8 mouse cellular contexts compared by ENCODE assay signal in genomic region chr17:66076174-66076927, GRCm38 (mm10). TPM values are rescaled to one million over a fixed set of nuclear protein-coding genes. Genes with fewer than 3 reads are reported as not detected.
DNase-seq lines count a peak whose midpoint lies in the region; ATAC-seq and TF ChIP-seq lines count a peak whose summit lies in the region.

No protein-coding gene starts in this region.

- peaks cover 49% of the 10 kb centered on the region for H3K79me2 ChIP-seq in macrophage (ENCODE audit: inconsistent target)

- peak overlapping the region; percentile 83 for H3K9ac ChIP-seq in forebrain, embryonic 12.5 days

- H3K4me1 ChIP-seq in kidney, adult 2 months (ENCODE audit: control insufficient read depth, insufficient read depth, low read length): peaks cover 9% of the 10 kb centered on the region; the same call in 1 of the 2 replicates
- H3K4me1 ChIP-seq in brown adipose tissue, adult 24 weeks (ENCODE audit: control insufficient read depth, insufficient read depth, insufficient read length, low read length): peaks cover 3% of the 10 kb centered on the region; the same call in 1 of the 2 replicates
- H3K4me1 ChIP-seq in forebrain, embryonic 12.5 days: peaks cover 15% of the 10 kb centered on the region
- H3K4me1 ChIP-seq in hindbrain, embryonic 10.5 days (replicated peaks): peaks cover 18% of the 10 kb centered on the region

- peak overlapping the region; percentile 95 for H3K4me3 ChIP-seq in kidney, adult 2 months (ENCODE audit: insufficient read depth, low read depth, low read length)
- peak overlapping the region; percentile 91 for H3K4me3 ChIP-seq in brown adipose tissue, adult 24 weeks (ENCODE audit: insufficient read depth, low read depth, low read length)
- peak overlapping the region; percentile 98 for H3K4me3 ChIP-seq in forebrain, embryonic 12.5 days (replicated peaks)
- H3K4me3 ChIP-seq in hindbrain, embryonic 10.5 days: peak overlapping the region; percentile 86
- H3K4me3 ChIP-seq in macrophage (ENCODE audit: inconsistent target): peak overlapping the region; percentile 76

- no peaks in the 10 kb centered on the region for H3K9me3 ChIP-seq in forebrain, embryonic 12.5 days
- no peaks in the 10 kb centered on the region for H3K9me3 ChIP-seq in hindbrain, embryonic 10.5 days

- TF ChIP-seq CTCF in kidney, adult 2 months (conservative IDR thresholded peaks at IDR 0.05; ENCODE audit: insufficient read depth, insufficient read length, low read depth, low read length): no peak

- peak overlapping the region; percentile 90 for H3K27ac ChIP-seq in kidney, adult 2 months (ENCODE audit: insufficient read depth, low read depth, low read length)
- peak overlapping the region; percentile 69 for H3K27ac ChIP-seq in brown adipose tissue, adult 24 weeks (replicated peaks; ENCODE audit: low read depth, low read length)
- H3K27ac ChIP-seq in forebrain, embryonic 12.5 days: peak overlapping the region; percentile 94
- H3K27ac ChIP-seq in hindbrain, embryonic 10.5 days: peak overlapping the region; percentile 92
- H3K27ac ChIP-seq in macrophage: peak overlapping the region; percentile 29; the same call in 1 of the 2 replicates

- peak; percentile 89 for ATAC-seq in forebrain, embryonic 12.5 days (ENCODE audit: low FRiP score)

- no peaks in the 10 kb centered on the region for H3K27me3 ChIP-seq in kidney, adult 2 months (replicated peaks; ENCODE audit: control insufficient read depth, insufficient read depth, low read length)
- H3K27me3 ChIP-seq in forebrain, embryonic 12.5 days: no peaks in the 10 kb centered on the region; the same call in 1 of the 2 replicates
- H3K27me3 ChIP-seq in hindbrain, embryonic 10.5 days (ENCODE audit: insufficient read depth, poor library complexity, severe bottlenecking): peaks cover 18% of the 10 kb centered on the region; the same call in 1 of the 2 replicates

- TF ChIP-seq POLR2A in kidney, adult 2 months (IDR thresholded peaks at IDR 0.05; ENCODE audit: low read depth, low read length): no peak

- H3K36me3 ChIP-seq in kidney, adult 2 months (ENCODE audit: control insufficient read depth, insufficient read depth, low read length): peaks cover 7% of the 10 kb centered on the region; the same call in 1 of the 2 replicates
- H3K36me3 ChIP-seq in forebrain, embryonic 12.5 days (replicated peaks): peaks cover 18% of the 10 kb centered on the region
- H3K36me3 ChIP-seq in hindbrain, embryonic 10.5 days: peaks cover 26% of the 10 kb centered on the region
- H3K36me3 ChIP-seq in macrophage (ENCODE audit: inconsistent target): peaks cover 8% of the 10 kb centered on the region; the same call in 1 of the 2 replicates

- peak; percentile 43 for DNase-seq in kidney, adult 2 months
- no peak for DNase-seq in kidney, postnatal 14 days
- DNase-seq in hindbrain, embryonic 10.5 days (ENCODE audit: low spot score): peak; percentile 43
- peak; percentile 39 to 46 for DNase-seq in layer of hippocampus, postnatal 36 days
- peak; percentile 60 for DNase-seq in right cerebral cortex, postnatal 14 days

- H3K4me2 ChIP-seq in forebrain, embryonic 12.5 days: peak overlapping the region; percentile 87

- 3% methylated on average over 93 of the region's 95 CpGs for WGBS in kidney, adult 2 months
- WGBS in forebrain, embryonic 12.5 days: under 1% methylated on average over 93 of the region's 95 CpGs
- 1% methylated on average over 94 of the region's 95 CpGs for WGBS in hindbrain, embryonic 10.5 days
- 2% methylated on average over 75 of the region's 95 CpGs for WGBS in macrophage (ENCODE audit: missing documents)

RNA-seq across cellular contexts. Expression of gene Ankrd12, which starts 0.5 kb away (rescaled TPM):
- polyA plus RNA-seq in kidney, adult 2 months (2012; rRNA removed): 3.6 and 4.1 TPM in 2 replicates
- 10.0 and 10.5 TPM in 2 replicates for polyA plus RNA-seq in brown adipose tissue, adult 24 weeks (2012; ENCODE audit: insufficient read depth, insufficient read length, missing spikeins)
- 48.0 and 52.9 TPM in 2 replicates for polyA plus RNA-seq in forebrain, embryonic 12.5 days (2016; fragmentation: Nextera tagmentation; extraction: Ambion mirVana)
- polyA plus RNA-seq in hindbrain, embryonic 10.5 days (2016; fragmentation: Nextera tagmentation; extraction: Ambion mirVana): 15.9 and 20.2 TPM in 2 replicates
- total RNA-seq in layer of hippocampus, postnatal 36 days (2021): 100 to 1,000 TPM; 186 to 190 TPM
- 100 to 1,000 TPM; 180 to 635 (median 330) TPM for total RNA-seq in macrophage (2018; cell fraction: chromatin; rRNA removed)
- 10 to 100 TPM; 27.0 to 65.7 (median 45.7) TPM for total RNA-seq in macrophage (2018; cell fraction: cytosol; rRNA removed)
- 100 to 1,000 TPM; 107 to 341 (median 170) TPM for total RNA-seq in macrophage (2018; cell fraction: nucleus; rRNA removed)
- 20.0 to 74.7 TPM (median 35.6 TPM) in 3 replicates for polyA plus RNA-seq in macrophage (2018)

RNA-seq across cellular contexts. Expression of gene Ndufv2, which starts 25.0 kb away (rescaled TPM):
- polyA plus RNA-seq in kidney, adult 2 months (2012; rRNA removed): 117 and 159 TPM in 2 replicates
- polyA plus RNA-seq in brown adipose tissue, adult 24 weeks (2012; ENCODE audit: insufficient read depth, insufficient read length, missing spikeins): 2,020 and 2,029 TPM in 2 replicates
- 272 and 275 TPM in 2 replicates for polyA plus RNA-seq in forebrain, embryonic 12.5 days (2016; fragmentation: Nextera tagmentation; extraction: Ambion mirVana)
- polyA plus RNA-seq in hindbrain, embryonic 10.5 days (2016; fragmentation: Nextera tagmentation; extraction: Ambion mirVana): 326 and 335 TPM in 2 replicates
- 100 to 1,000 TPM; 257 to 261 TPM for total RNA-seq in layer of hippocampus, postnatal 36 days (2021)
- 10 to 100 TPM in 22 of 26 experiments, 1 to 10 TPM in 4; 3.7 to 47.8 (median 26.8) TPM for total RNA-seq in macrophage (2018; cell fraction: chromatin; rRNA removed)
- 100 to 1,000 TPM in 4 of 26 experiments, 10 to 100 TPM in 22; 65.9 to 109 (median 87.0) TPM for total RNA-seq in macrophage (2018; cell fraction: cytosol; rRNA removed)
- 10 to 100 TPM in 25 of 26 experiments, 1 to 10 TPM in 1; 9.5 to 69.2 (median 27.0) TPM for total RNA-seq in macrophage (2018; cell fraction: nucleus; rRNA removed)
- 79.4 to 113 TPM (median 93.9 TPM) in 3 replicates for polyA plus RNA-seq in macrophage (2018)

RNA-seq across cellular contexts. Expression of gene Washc1, which starts 35.0 kb away (rescaled TPM):
- 37.1 and 41.6 TPM in 2 replicates for polyA plus RNA-seq in kidney, adult 2 months (2012; rRNA removed)
- 12.1 and 15.1 TPM in 2 replicates for polyA plus RNA-seq in brown adipose tissue, adult 24 weeks (2012; ENCODE audit: insufficient read depth, insufficient read length, missing spikeins)
- 34.8 and 35.2 TPM in 2 replicates for polyA plus RNA-seq in forebrain, embryonic 12.5 days (2016; fragmentation: Nextera tagmentation; extraction: Ambion mirVana)
- polyA plus RNA-seq in hindbrain, embryonic 10.5 days (2016; fragmentation: Nextera tagmentation; extraction: Ambion mirVana): 31.8 and 34.5 TPM in 2 replicates
- total RNA-seq in layer of hippocampus, postnatal 36 days (2021): 10 to 100 TPM; 38.2 to 39.1 TPM
- 100 to 1,000 TPM in 8 of 26 experiments, 10 to 100 TPM in 18; 30.5 to 169 (median 91.0) TPM for total RNA-seq in macrophage (2018; cell fraction: chromatin; rRNA removed)
- 10 to 100 TPM; 34.1 to 61.0 (median 48.2) TPM for total RNA-seq in macrophage (2018; cell fraction: cytosol; rRNA removed)
- total RNA-seq in macrophage (2018; cell fraction: nucleus; rRNA removed): 100 to 1,000 TPM in 2 of 26 experiments, 10 to 100 TPM in 24; 31.3 to 115 (median 56.9) TPM
- 40.0 to 48.3 TPM (median 46.1 TPM) in 3 replicates for polyA plus RNA-seq in macrophage (2018)

RNA-seq across cellular contexts. Expression of gene Ddx11, which starts 47.0 kb away (rescaled TPM):
- polyA plus RNA-seq in kidney, adult 2 months (2012; rRNA removed): 2.0 and 2.4 TPM in 2 replicates
- 0.71 TPM in 1 of 2 replicates, not detected in the other for polyA plus RNA-seq in brown adipose tissue, adult 24 weeks (2012; ENCODE audit: insufficient read depth, insufficient read length, missing spikeins)
- polyA plus RNA-seq in forebrain, embryonic 12.5 days (2016; fragmentation: Nextera tagmentation; extraction: Ambion mirVana): 25.0 and 30.2 TPM in 2 replicates
- 22.8 and 26.9 TPM in 2 replicates for polyA plus RNA-seq in hindbrain, embryonic 10.5 days (2016; fragmentation: Nextera tagmentation; extraction: Ambion mirVana)
- total RNA-seq in layer of hippocampus, postnatal 36 days (2021): 1 to 10 TPM; 1.1 to 1.9 TPM
- 10 to 100 TPM; 16.8 to 85.3 (median 53.0) TPM for total RNA-seq in macrophage (2018; cell fraction: chromatin; rRNA removed)
- 10 to 100 TPM in 1 of 26 experiments, 1 to 10 TPM in 25; 3.3 to 11.0 (median 5.3) TPM for total RNA-seq in macrophage (2018; cell fraction: cytosol; rRNA removed)
- 10 to 100 TPM in 25 of 26 experiments, 1 to 10 TPM in 1; 8.2 to 82.3 (median 22.4) TPM for total RNA-seq in macrophage (2018; cell fraction: nucleus; rRNA removed)
- 3.6 to 11.4 TPM (median 4.9 TPM) in 3 replicates for polyA plus RNA-seq in macrophage (2018)

Comparison
In these comparisons a context has a peak if more than half of its experiments do, and no peak if none do; other contexts are left out.
1. H3K27ac ChIP-seq: peak in every context shown above with its lines; median percentile 94 in forebrain, embryonic 12.5 days; 92 in hindbrain, embryonic 10.5 days; 90 in kidney, adult 2 months; 69 in brown adipose tissue, adult 24 weeks; 29 in macrophage.